Mouse (Mus musculus): ENCODE results near the gene Tfcp2. TPM values are rescaled to one million over a fixed set of nuclear protein-coding genes. Genes with fewer than 3 reads are reported as not detected.

Gene Tfcp2
- polyA plus RNA-seq, 1 experiment from 2014 or later: 3.5 TPM

GRCm38 (mm10) chr15:100588297-100588696 lies 36.5 kb upstream of the Tfcp2 start:
- 23% methylated on average over 6 of the region's 6 CpGs for WGBS (ENCODE audit: insufficient replicate concordance)
- ATAC-seq (ENCODE audit: low read depth): no peak

GRCm38 (mm10) chr15:100587166-100587565 lies 35.4 kb upstream of the Tfcp2 start:
- no peaks in the 10 kb centered on the region for H3K4me1 ChIP-seq (ENCODE audit: control insufficient read depth, low read depth, low read length)
- 65% methylated on average over 4 of the region's 4 CpGs for WGBS (ENCODE audit: insufficient replicate concordance)
- no peak for ATAC-seq (ENCODE audit: low read depth)
- no peak overlapping the region for H3K9ac ChIP-seq (ENCODE audit: low read depth, low read length)
- H3K27ac ChIP-seq (ENCODE audit: low read length): no peak overlapping the region
- no peak overlapping the region for H3K4me2 ChIP-seq (ENCODE audit: low read depth, low read length)
- no peaks in the 10 kb centered on the region for H3K9me3 ChIP-seq (replicated peaks; ENCODE audit: control insufficient read depth, low read length)
- no peaks in the 10 kb centered on the region for H3K36me3 ChIP-seq (ENCODE audit: control insufficient read depth, insufficient read depth)
- no peaks in the 10 kb centered on the region; the same call in 1 of the 2 replicates for H3K27me3 ChIP-seq (ENCODE audit: control insufficient read depth, insufficient read depth, low read depth, low read length)
- H3K4me3 ChIP-seq (ENCODE audit: low read depth, low read length): no peak overlapping the region

More at GRCm38 (mm10) chr15:100588297-100588696, 36.5 kb upstream of the Tfcp2 start:
- Histone ChIP-seq H3K27ac (ENCODE audit: low read length) (no peak overlapping the region), H3K4me1 (ENCODE audit: control insufficient read depth, low read depth, low read length) (no peaks in the 10 kb centered on the region), H3K36me3 (ENCODE audit: control insufficient read depth, insufficient read depth) (no peaks in the 10 kb centered on the region), H3K27me3 (ENCODE audit: control insufficient read depth, insufficient read depth, low read depth, low read length) (no peaks in the 10 kb centered on the region; the same call in 1 of the 2 replicates), H3K9ac (ENCODE audit: low read depth, low read length) (no peak overlapping the region), H3K4me3 (ENCODE audit: low read depth, low read length) (no peak overlapping the region), H3K4me2 (ENCODE audit: low read depth, low read length) (no peak overlapping the region), H3K9me3 (replicated peaks; ENCODE audit: control insufficient read depth, low read length) (no peaks in the 10 kb centered on the region)

- no peak overlapping the region for H3K4me2 ChIP-seq (ENCODE audit: low read depth, low read length)
- no peaks in the 10 kb centered on the region for H3K4me1 ChIP-seq (ENCODE audit: control insufficient read depth, low read depth, low read length)
- H3K36me3 ChIP-seq (ENCODE audit: control insufficient read depth, insufficient read depth): no peaks in the 10 kb centered on the region
- no peaks in the 10 kb centered on the region for H3K9me3 ChIP-seq (replicated peaks; ENCODE audit: control insufficient read depth, low read length)
- WGBS (ENCODE audit: insufficient replicate concordance): 77% methylated on average over 16 of the region's 16 CpGs
- H3K27me3 ChIP-seq (ENCODE audit: control insufficient read depth, insufficient read depth, low read depth, low read length): no peaks in the 10 kb centered on the region; the same call in 1 of the 2 replicates
- H3K27ac ChIP-seq (ENCODE audit: low read length): no peak overlapping the region
- no peak for ATAC-seq (ENCODE audit: low read depth)
- H3K9ac ChIP-seq (ENCODE audit: low read depth, low read length): no peak overlapping the region
- no peak overlapping the region for H3K4me3 ChIP-seq (ENCODE audit: low read depth, low read length)
Measured at GRCm38 (mm10) chr15:100585931-100586330, 34.1 kb upstream of the Tfcp2 start.

- WGBS (ENCODE audit: insufficient replicate concordance): 71% methylated on average over 10 of the region's 10 CpGs
- no peak for ATAC-seq (ENCODE audit: low read depth)
Measured at GRCm38 (mm10) chr15:100580108-100580507, 28.3 kb upstream of the Tfcp2 start.

GRCm38 (mm10) chr15:100577972-100578371 lies 26.2 kb upstream of the Tfcp2 start:
- ATAC-seq (ENCODE audit: low read depth): no peak
- Histone ChIP-seq H3K27ac (ENCODE audit: low read length) (no peak overlapping the region), H3K9me3 (replicated peaks; ENCODE audit: control insufficient read depth, low read length) (no peaks in the 10 kb centered on the region), H3K4me2 (ENCODE audit: low read depth, low read length) (no peak overlapping the region), H3K4me1 (ENCODE audit: control insufficient read depth, low read depth, low read length) (no peaks in the 10 kb centered on the region), H3K4me3 (ENCODE audit: low read depth, low read length) (no peak overlapping the region), H3K9ac (ENCODE audit: low read depth, low read length) (no peak overlapping the region), H3K27me3 (ENCODE audit: control insufficient read depth, insufficient read depth, low read depth, low read length) (no peaks in the 10 kb centered on the region), H3K36me3 (ENCODE audit: control insufficient read depth, insufficient read depth) (no peaks in the 10 kb centered on the region)
- WGBS (ENCODE audit: insufficient replicate concordance): 78% methylated on average over 16 of the region's 16 CpGs

More at GRCm38 (mm10) chr15:100580108-100580507, 28.3 kb upstream of the Tfcp2 start:
- Histone ChIP-seq H3K4me1 (ENCODE audit: control insufficient read depth, low read depth, low read length) (no peaks in the 10 kb centered on the region), H3K9ac (ENCODE audit: low read depth, low read length) (no peak overlapping the region), H3K27ac (ENCODE audit: low read length) (no peak overlapping the region), H3K36me3 (ENCODE audit: control insufficient read depth, insufficient read depth) (no peaks in the 10 kb centered on the region), H3K4me3 (ENCODE audit: low read depth, low read length) (no peak overlapping the region), H3K27me3 (ENCODE audit: control insufficient read depth, insufficient read depth, low read depth, low read length) (no peaks in the 10 kb centered on the region; the same call in 1 of the 2 replicates), H3K4me2 (ENCODE audit: low read depth, low read length) (no peak overlapping the region), H3K9me3 (replicated peaks; ENCODE audit: control insufficient read depth, low read length) (no peaks in the 10 kb centered on the region)

- Histone ChIP-seq H3K9ac (ENCODE audit: low read depth, low read length) (no peak overlapping the region), H3K27me3 (ENCODE audit: control insufficient read depth, insufficient read depth, low read depth, low read length) (no peaks in the 10 kb centered on the region)
- WGBS (ENCODE audit: insufficient replicate concordance): 61% methylated on average over 6 of the region's 6 CpGs
Measured at GRCm38 (mm10) chr15:100576810-100577209, 25.0 kb upstream of the Tfcp2 start.

GRCm38 (mm10) chr15:100576392-100576791 lies 24.6 kb upstream of the Tfcp2 start:
- Histone ChIP-seq H3K27me3 (ENCODE audit: control insufficient read depth, insufficient read depth, low read depth, low read length) (no peaks in the 10 kb centered on the region), H3K27ac (ENCODE audit: low read length) (no peak overlapping the region), H3K4me2 (ENCODE audit: low read depth, low read length) (no peak overlapping the region), H3K9ac (ENCODE audit: low read depth, low read length) (no peak overlapping the region), H3K36me3 (ENCODE audit: control insufficient read depth, insufficient read depth) (no peaks in the 10 kb centered on the region), H3K9me3 (replicated peaks; ENCODE audit: control insufficient read depth, low read length) (no peaks in the 10 kb centered on the region), H3K4me1 (ENCODE audit: control insufficient read depth, low read depth, low read length) (no peaks in the 10 kb centered on the region), H3K4me3 (ENCODE audit: low read depth, low read length) (no peak overlapping the region)
- no peak for ATAC-seq (ENCODE audit: low read depth)
- 62% methylated on average over 6 of the region's 6 CpGs for WGBS (ENCODE audit: insufficient replicate concordance)

More at GRCm38 (mm10) chr15:100576810-100577209, 25.0 kb upstream of the Tfcp2 start:
- Histone ChIP-seq H3K4me3 (ENCODE audit: low read depth, low read length) (no peak overlapping the region), H3K9me3 (replicated peaks; ENCODE audit: control insufficient read depth, low read length) (no peaks in the 10 kb centered on the region), H3K27ac (ENCODE audit: low read length) (no peak overlapping the region), H3K4me2 (ENCODE audit: low read depth, low read length) (no peak overlapping the region), H3K36me3 (ENCODE audit: control insufficient read depth, insufficient read depth) (no peaks in the 10 kb centered on the region), H3K4me1 (ENCODE audit: control insufficient read depth, low read depth, low read length) (no peaks in the 10 kb centered on the region)
- no peak for ATAC-seq (ENCODE audit: low read depth)

- no peak overlapping the region for H3K4me2 ChIP-seq (ENCODE audit: low read depth, low read length)
- H3K36me3 ChIP-seq (ENCODE audit: control insufficient read depth, insufficient read depth): no peaks in the 10 kb centered on the region
- no peaks in the 10 kb centered on the region for H3K27me3 ChIP-seq (ENCODE audit: control insufficient read depth, insufficient read depth, low read depth, low read length)
- H3K27ac ChIP-seq (ENCODE audit: low read length): no peak overlapping the region
- 45% methylated on average over 12 of the region's 12 CpGs for WGBS (ENCODE audit: insufficient replicate concordance)
- no peaks in the 10 kb centered on the region for H3K9me3 ChIP-seq (replicated peaks; ENCODE audit: control insufficient read depth, low read length)
- H3K9ac ChIP-seq (ENCODE audit: low read depth, low read length): no peak overlapping the region
- no peaks in the 10 kb centered on the region for H3K4me1 ChIP-seq (ENCODE audit: control insufficient read depth, low read depth, low read length)
- ATAC-seq (ENCODE audit: low read depth): no peak
- no peak overlapping the region for H3K4me3 ChIP-seq (ENCODE audit: low read depth, low read length)
Measured at GRCm38 (mm10) chr15:100575366-100575765, 23.6 kb upstream of the Tfcp2 start.

GRCm38 (mm10) chr15:100574378-100574777 lies 22.6 kb upstream of the Tfcp2 start:
- no peak overlapping the region for H3K9ac ChIP-seq (ENCODE audit: low read depth, low read length)
- H3K4me3 ChIP-seq (ENCODE audit: low read depth, low read length): no peak overlapping the region
- H3K27ac ChIP-seq (ENCODE audit: low read length): no peak overlapping the region
- H3K27me3 ChIP-seq (ENCODE audit: control insufficient read depth, insufficient read depth, low read depth, low read length): no peaks in the 10 kb centered on the region
- no peak for ATAC-seq (ENCODE audit: low read depth)
- H3K4me1 ChIP-seq (ENCODE audit: control insufficient read depth, low read depth, low read length): no peaks in the 10 kb centered on the region
- WGBS (ENCODE audit: insufficient replicate concordance): 72% methylated on average over 2 of the region's 2 CpGs
- no peak overlapping the region for H3K4me2 ChIP-seq (ENCODE audit: low read depth, low read length)
- no peaks in the 10 kb centered on the region for H3K9me3 ChIP-seq (replicated peaks; ENCODE audit: control insufficient read depth, low read length)
- H3K36me3 ChIP-seq (ENCODE audit: control insufficient read depth, insufficient read depth): no peaks in the 10 kb centered on the region

All from liver, embryonic 16.5 days (tissue).